Mouse (Mus musculus) thymus, adult 2 months (tissue): ENCODE measurements at regions not wholly inside any gene's neighbourhood (a gene's known extent, or its start where the extent isn't known, plus 50 kb on each side); places are given as distances from the start of the nearest gene placed in this dataset.
A peak's percentile ranks its signal among the peaks of the same experiment; 100 is the strongest.

Experiments
- DNase-seq: peaks from one replicate; pipeline ENCODE4 v3.0.0; 2021
- H3K27ac ChIP-seq: fragments of 200-500 bp; 2 replicates; pipeline ENCODE4 v1.5.1; 2012; ENCODE audit warnings: low read length, control low read depth; ENCODE audit not compliant: control insufficient read depth, insufficient read depth
- H3K27me3 ChIP-seq: fragments of 200-500 bp; 2 replicates; pipeline ENCODE4 v1.6.1; 2012; ENCODE audit warnings: mild to moderate bottlenecking, low read length, moderate library complexity, mixed read lengths; ENCODE audit not compliant: control insufficient read depth, insufficient read depth
- H3K36me3 ChIP-seq: fragments of 200-500 bp; 2 replicates; pipeline ENCODE4 v1.6.1; 2012; ENCODE audit warnings: mild to moderate bottlenecking, low read length, moderate library complexity; ENCODE audit not compliant: control insufficient read depth, insufficient read depth
- H3K4me1 ChIP-seq: fragments of 200-500 bp; replicated peaks from 2 replicates; pipeline ENCODE4 v1.6.1; 2012; ENCODE audit warnings: low read length; ENCODE audit not compliant: control insufficient read depth, insufficient read depth
- H3K4me3 ChIP-seq: fragments of 200-500 bp; 2 replicates; pipeline ENCODE4 v1.5.1; 2012; ENCODE audit warnings: mild to moderate bottlenecking, low read length, control low read depth, moderate library complexity; ENCODE audit not compliant: control insufficient read depth, insufficient read depth
- CTCF ChIP-seq: fragments of 200-500 bp; IDR thresholded peaks from 2 replicates; pipeline ENCODE4 v1.5.1; 2012; ENCODE audit warnings: mild to moderate bottlenecking, control low read depth, low read length, moderate library complexity, borderline replicate concordance; ENCODE audit not compliant: control insufficient read depth, poor library complexity, insufficient read depth; ENCODE audit errors: extremely low read depth
- POLR2A ChIP-seq: fragments of 200-500 bp; IDR thresholded peaks from 2 replicates; pipeline ENCODE4 v1.6.1; 2012; ENCODE audit warnings: mild to moderate bottlenecking, low read length, control low read depth, moderate library complexity; ENCODE audit not compliant: control insufficient read depth, poor library complexity, insufficient read depth; ENCODE audit errors: extremely low read depth
- WGBS: fragments of 180-500 bp; shearing (Covaris S2); methylation state at CpG from one replicate; pipeline ENCODE4 v1.1.7; 2018; 5-methylcytosine and 5-hydroxymethylcytosine counted together

GRCm38 (mm10) chr10:119040205-119040604 is 170.2 kb upstream of the Dyrk2 start:
- 65% methylated on average over 4 of the region's 4 CpGs for WGBS
- Histone ChIP-seq H3K4me3 (no peak overlapping the region), H3K4me1 (peaks cover 14% of the 10 kb centered on the region), H3K27me3 (no peaks in the 10 kb centered on the region), H3K36me3 (no peaks in the 10 kb centered on the region), H3K27ac (peak overlapping the region; percentile 47; the same call in 1 of the 2 replicates)
- TF ChIP-seq CTCF (no peak), POLR2A (no peak)
- no peak for DNase-seq

- peaks cover 18% of the 10 kb centered on the region for H3K4me1 ChIP-seq
- DNase-seq = no peak
- TF ChIP-seq POLR2A (no peak), CTCF (no peak)
- no peaks in the 10 kb centered on the region for H3K27me3 ChIP-seq
- no peak overlapping the region for H3K4me3 ChIP-seq
- no peaks in the 10 kb centered on the region for H3K36me3 ChIP-seq
- no peak overlapping the region for H3K27ac ChIP-seq
- WGBS = 15% methylated on average over 3 of the region's 3 CpGs
These were observed 169.7 kb upstream of the Dyrk2 start for GRCm38 (mm10) chr10:119039732-119040131.

- Histone ChIP-seq H3K27ac (no peak overlapping the region), H3K4me1 (peaks cover 25% of the 10 kb centered on the region), H3K4me3 (no peak overlapping the region), H3K27me3 (no peaks in the 10 kb centered on the region), H3K36me3 (no peaks in the 10 kb centered on the region)
- DNase-seq = peak; percentile 43
- no peak for TF ChIP-seq CTCF
- 0 out of 2 replicates have a peak, but pooled peaks have one; percentile 18 for TF ChIP-seq POLR2A
- 28% methylated on average over 6 of the region's 6 CpGs for WGBS
These were observed 169.0 kb upstream of the Dyrk2 start for GRCm38 (mm10) chr10:119038991-119039390.

GRCm38 (mm10) chr10:119037781-119038180 is 167.8 kb upstream of the Dyrk2 start:
- no peak for TF ChIP-seq POLR2A
- TF ChIP-seq CTCF = no peak
- 53% methylated on average over 8 of the region's 8 CpGs for WGBS
- H3K4me3 ChIP-seq = no peak overlapping the region
- H3K36me3 ChIP-seq = no peaks in the 10 kb centered on the region
- no peaks in the 10 kb centered on the region for H3K27me3 ChIP-seq
- no peak for DNase-seq
- no peak overlapping the region for H3K27ac ChIP-seq
- H3K4me1 ChIP-seq = peaks cover 25% of the 10 kb centered on the region

GRCm38 (mm10) chr10:119035863-119036262 is 165.9 kb upstream of the Dyrk2 start:
- no peak for TF ChIP-seq CTCF
- H3K27ac ChIP-seq = no peak overlapping the region
- no peaks in the 10 kb centered on the region for H3K27me3 ChIP-seq
- no peaks in the 10 kb centered on the region for H3K36me3 ChIP-seq
- DNase-seq = no peak
- H3K4me3 ChIP-seq = no peak overlapping the region
- 100% methylated on average over 5 of the region's 5 CpGs for WGBS
- H3K4me1 ChIP-seq = peaks cover 36% of the 10 kb centered on the region

- no peak overlapping the region for H3K27ac ChIP-seq
- TF ChIP-seq POLR2A = no peak
- TF ChIP-seq CTCF = no peak
- H3K36me3 ChIP-seq = no peaks in the 10 kb centered on the region
- no peak for DNase-seq
- WGBS = 27% methylated on average over 4 of the region's 4 CpGs
- no peaks in the 10 kb centered on the region for H3K27me3 ChIP-seq
- H3K4me3 ChIP-seq = no peak overlapping the region
- H3K4me1 ChIP-seq = peaks cover 31% of the 10 kb centered on the region
These were observed 164.4 kb upstream of the Dyrk2 start for GRCm38 (mm10) chr10:119034396-119034795.

GRCm38 (mm10) chr10:119031282-119032275 is 161.6 kb upstream of the Dyrk2 start:
- H3K36me3 ChIP-seq = no peaks in the 10 kb centered on the region
- peaks cover 29% of the 10 kb centered on the region for H3K4me1 ChIP-seq
- peak; percentile 42 for DNase-seq
- H3K4me3 ChIP-seq = no peak overlapping the region
- TF ChIP-seq CTCF (no peak), POLR2A (no peak)
- 65% methylated on average over 16 of the region's 16 CpGs for WGBS
- no peaks in the 10 kb centered on the region for H3K27me3 ChIP-seq
- no peak overlapping the region for H3K27ac ChIP-seq
